Mouse (Mus musculus) heart, embryonic 16.5 days (tissue): ENCODE measurements at regions not wholly inside any gene's neighbourhood (a gene's known extent, or its start where the extent isn't known, plus 50 kb on each side); places are given as distances from the start of the nearest gene placed in this dataset.

Source experiments
- ATAC-seq: fragments of 200-750 bp; cut with Nextera tagmentation; replicated peaks from 2 replicates; pipeline ENCODE4 v1.8.0; 2017; ENCODE audit warnings: moderate number of reproducible peaks; ENCODE audit not compliant: insufficient read depth, low FRiP score; ENCODE audit errors: extremely low read depth
- H3K27ac ChIP-seq: fragments of 300-500 bp; sonication (generic); 2 replicates; pipeline ENCODE4 v1.5.1; 2014; ENCODE audit warnings: mild to moderate bottlenecking, low read length, control low read depth, moderate library complexity
- H3K27me3 ChIP-seq: fragments of 300-500 bp; sonication (generic); 2 replicates; pipeline ENCODE4 v1.6.1; 2014; ENCODE audit warnings: low read length, mixed read lengths; ENCODE audit not compliant: control insufficient read depth, insufficient read depth
- H3K36me3 ChIP-seq: fragments of 300-500 bp; sonication (generic); 2 replicates; pipeline ENCODE4 v1.6.1; 2014; ENCODE audit not compliant: control insufficient read depth, insufficient read depth
- H3K4me1 ChIP-seq: fragments of 300-500 bp; sonication (generic); 2 replicates; pipeline ENCODE4 v1.6.1; 2014; ENCODE audit warnings: low read length, mixed read lengths; ENCODE audit not compliant: control insufficient read depth, insufficient read depth
- H3K4me2 ChIP-seq: fragments of 300-500 bp; sonication (generic); 2 replicates; pipeline ENCODE4 v1.6.1; 2014; ENCODE audit warnings: low read depth, mild to moderate bottlenecking, control low read depth, low read length
- H3K4me3 ChIP-seq: fragments of 300-500 bp; sonication (generic); 2 replicates; pipeline ENCODE4 v1.5.1; 2014; ENCODE audit warnings: mild to moderate bottlenecking, control low read depth, low read length
- H3K9ac ChIP-seq: fragments of 300-500 bp; sonication (generic); 2 replicates; pipeline ENCODE4 v1.6.1; 2014; ENCODE audit warnings: low read length, control low read depth
- H3K9me3 ChIP-seq: fragments of 300-500 bp; sonication (generic); replicated peaks from 2 replicates; pipeline ENCODE4 v1.6.1; 2016; ENCODE audit warnings: low read length; ENCODE audit not compliant: control insufficient read depth
- WGBS: fragments of 180-500 bp; shearing (Covaris S2); extraction: QIAGEN DNeasy Blood & Tissue Kit; methylation state at CpG from one replicate; pipeline ENCODE4 v1.1.7; 2014; 5-methylcytosine and 5-hydroxymethylcytosine counted together

GRCm38 (mm10) chr4:10114831-10115230 is 759.5 kb upstream of the 2610301B20Rik start:
- no peak overlapping the region for H3K4me2 ChIP-seq
- 39% methylated on average over 4 of the region's 4 CpGs for WGBS
- ATAC-seq, result no peak

DNA sequence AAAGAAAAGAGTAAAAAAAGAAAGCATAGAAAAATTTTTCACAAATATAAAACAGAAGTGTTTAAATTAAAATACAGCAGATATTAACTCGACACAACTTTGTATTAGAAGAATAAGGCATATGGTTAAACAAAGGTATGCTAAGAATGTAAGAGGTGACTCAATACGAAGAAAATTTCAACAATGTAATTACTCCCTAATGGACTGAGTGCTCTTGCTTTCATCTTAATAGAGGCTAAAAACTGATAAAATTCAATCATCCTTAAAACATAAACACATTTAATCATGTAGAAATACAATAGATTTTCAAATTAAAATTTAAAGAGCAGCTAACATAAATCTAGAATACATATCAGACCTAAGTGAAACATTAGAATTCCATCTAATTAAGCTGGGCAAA is 756.3 kb upstream of the 2610301B20Rik start:
- ATAC-seq, result no peak
- H3K4me1 ChIP-seq, result no peaks in the 10 kb centered on the region; the same call in 1 of the 2 replicates
- H3K4me2 ChIP-seq, result no peak overlapping the region
- H3K27ac ChIP-seq, result no peak overlapping the region
- no peak overlapping the region for H3K9ac ChIP-seq
- H3K4me3 ChIP-seq, result no peak overlapping the region
- no peaks in the 10 kb centered on the region for H3K36me3 ChIP-seq
- WGBS, result 41% methylated on average over 2 of the region's 2 CpGs
- H3K27me3 ChIP-seq, result no peaks in the 10 kb centered on the region
- peaks cover 6% of the 10 kb centered on the region for H3K9me3 ChIP-seq

More at GRCm38 (mm10) chr4:10114831-10115230, 759.5 kb upstream of the 2610301B20Rik start:
- no peak overlapping the region for H3K9ac ChIP-seq
- H3K4me3 ChIP-seq, result no peak overlapping the region
- H3K9me3 ChIP-seq, result no peaks in the 10 kb centered on the region
- H3K27me3 ChIP-seq, result no peaks in the 10 kb centered on the region
- H3K4me1 ChIP-seq, result no peaks in the 10 kb centered on the region; the same call in 1 of the 2 replicates
- no peaks in the 10 kb centered on the region for H3K36me3 ChIP-seq
- H3K27ac ChIP-seq, result no peak overlapping the region

DNA sequence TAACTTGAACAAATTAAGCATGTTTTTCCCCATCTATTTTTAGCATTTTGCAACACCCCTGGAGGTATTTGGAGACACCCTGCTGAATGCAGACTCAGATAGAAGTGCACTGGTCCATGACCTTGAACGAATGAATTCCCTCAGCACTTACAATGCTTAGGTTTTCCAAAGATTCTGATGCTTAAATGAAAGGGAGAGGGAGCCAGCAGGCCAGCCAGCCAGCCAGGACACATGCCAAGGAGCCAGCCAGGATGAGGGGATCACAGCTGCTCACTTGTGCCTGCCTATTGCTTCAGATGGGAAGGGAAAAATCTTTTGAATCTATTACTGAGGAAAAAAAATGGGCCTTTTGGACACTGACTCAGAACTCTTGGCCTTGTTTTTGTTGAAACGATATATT is 750.0 kb upstream of the 2610301B20Rik start:
- Histone ChIP-seq H3K27ac (no peak overlapping the region), H3K9ac (no peak overlapping the region), H3K4me2 (no peak overlapping the region), H3K27me3 (no peaks in the 10 kb centered on the region), H3K9me3 (peaks cover 6% of the 10 kb centered on the region), H3K4me3 (no peak overlapping the region), H3K36me3 (no peaks in the 10 kb centered on the region), H3K4me1 (no peaks in the 10 kb centered on the region)
- WGBS, result 50% methylated on average over 2 of the region's 2 CpGs
- ATAC-seq, result no peak

GRCm38 (mm10) chr4:10141238-10141934 is 732.9 kb upstream of the 2610301B20Rik start:
- ATAC-seq, result no peak
- Histone ChIP-seq H3K36me3 (no peaks in the 10 kb centered on the region), H3K27me3 (no peaks in the 10 kb centered on the region), H3K27ac (no peak overlapping the region), H3K4me3 (no peak overlapping the region), H3K9me3 (no peaks in the 10 kb centered on the region), H3K4me1 (no peaks in the 10 kb centered on the region), H3K4me2 (no peak overlapping the region), H3K9ac (no peak overlapping the region)
- WGBS, result 69% methylated on average over 6 of the region's 6 CpGs

DNA sequence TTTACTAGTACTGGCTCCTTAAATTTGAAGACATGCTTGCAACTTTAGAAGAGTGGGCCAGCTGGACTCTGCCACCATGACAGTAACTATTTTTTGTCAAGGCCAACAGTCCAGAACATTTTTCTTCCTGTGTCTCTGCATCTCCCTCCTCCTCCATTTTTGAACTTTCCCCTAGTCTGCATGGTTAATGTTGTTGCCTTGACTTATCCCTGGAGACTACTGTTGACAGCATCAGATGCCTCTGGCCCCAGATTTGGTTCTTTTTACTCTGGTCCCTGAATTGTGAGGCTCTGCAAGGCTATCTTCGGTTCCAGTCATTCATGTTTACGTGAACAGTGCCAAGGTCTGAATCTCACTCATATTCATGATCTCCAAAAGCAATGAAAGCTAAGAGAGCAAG is 724.4 kb upstream of the 2610301B20Rik start:
- Histone ChIP-seq H3K9me3 (no peaks in the 10 kb centered on the region), H3K36me3 (no peaks in the 10 kb centered on the region), H3K4me1 (no peaks in the 10 kb centered on the region), H3K27me3 (no peaks in the 10 kb centered on the region), H3K4me3 (no peak overlapping the region), H3K9ac (no peak overlapping the region), H3K27ac (no peak overlapping the region), H3K4me2 (no peak overlapping the region)
- 49% methylated on average over 2 of the region's 2 CpGs for WGBS
- no peak for ATAC-seq

DNA sequence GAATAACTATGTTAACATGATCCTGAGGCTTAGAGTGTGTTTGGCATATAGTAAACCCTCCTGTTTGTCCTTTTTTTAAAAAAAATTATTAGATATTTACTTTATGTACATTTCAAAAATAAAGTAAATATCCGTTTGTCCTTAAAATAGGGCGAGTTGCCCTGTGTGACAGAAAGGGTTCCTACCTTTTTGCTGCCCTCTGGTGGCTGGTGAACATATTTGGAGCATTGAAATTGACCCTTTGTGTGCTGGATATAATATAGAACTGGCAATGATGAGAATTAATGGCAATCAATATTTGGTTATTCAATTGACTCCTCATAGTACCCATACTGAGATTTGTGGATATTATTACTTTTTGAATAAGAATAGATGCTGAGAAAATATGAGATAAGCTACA is 723.8 kb upstream of the 2610301B20Rik start:
- ATAC-seq, result no peak
- H3K9ac ChIP-seq, result no peak overlapping the region
- no peaks in the 10 kb centered on the region for H3K27me3 ChIP-seq
- WGBS, result 11% methylated on average over 2 of the region's 2 CpGs
- no peaks in the 10 kb centered on the region for H3K4me1 ChIP-seq
- H3K4me3 ChIP-seq, result no peak overlapping the region
- no peaks in the 10 kb centered on the region for H3K36me3 ChIP-seq
- H3K9me3 ChIP-seq, result no peaks in the 10 kb centered on the region
- no peak overlapping the region for H3K4me2 ChIP-seq
- no peak overlapping the region for H3K27ac ChIP-seq

DNA sequence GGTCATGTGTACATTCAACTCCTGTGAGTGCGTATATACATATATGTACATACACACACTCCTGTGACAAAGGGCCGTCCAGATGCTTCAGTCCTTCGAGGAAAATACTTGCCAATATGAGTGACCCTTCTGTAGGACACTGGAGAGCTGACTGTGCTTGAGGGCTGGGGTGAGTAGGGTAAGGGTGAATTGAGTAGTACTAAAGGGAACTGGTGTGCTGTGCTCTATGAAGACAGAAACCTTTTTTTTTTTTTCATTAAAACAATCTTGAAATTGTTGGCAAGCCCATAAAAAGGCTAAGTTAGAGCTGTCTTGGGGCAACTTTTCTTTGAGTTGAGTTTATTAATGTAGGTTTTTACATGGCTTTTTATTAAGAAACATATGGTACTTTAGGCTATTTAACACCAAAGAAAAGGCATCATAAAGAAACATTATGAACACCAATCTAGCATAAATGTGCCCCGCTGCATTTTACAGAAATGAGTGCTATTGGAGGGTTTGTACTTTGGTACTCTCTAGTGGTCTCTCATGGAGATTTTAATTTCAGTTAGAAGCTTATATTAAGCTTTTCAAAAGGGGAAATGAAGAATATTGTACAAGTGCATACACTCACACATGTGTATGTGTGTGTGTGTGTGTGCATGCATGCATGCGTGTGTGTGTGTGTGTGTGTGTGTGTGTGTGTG is 718.5 kb upstream of the 2610301B20Rik start:
- no peak overlapping the region for H3K4me3 ChIP-seq
- no peaks in the 10 kb centered on the region for H3K27me3 ChIP-seq
- no peak overlapping the region for H3K27ac ChIP-seq
- 88% methylated on average over 5 of the region's 5 CpGs for WGBS
- no peak overlapping the region for H3K4me2 ChIP-seq
- H3K9ac ChIP-seq, result no peak overlapping the region
- ATAC-seq, result no peak
- no peaks in the 10 kb centered on the region for H3K36me3 ChIP-seq
- H3K9me3 ChIP-seq, result no peaks in the 10 kb centered on the region
- H3K4me1 ChIP-seq, result no peaks in the 10 kb centered on the region

GRCm38 (mm10) chr4:10189896-10190295 is 684.4 kb upstream of the 2610301B20Rik start:
- no peaks in the 10 kb centered on the region for H3K4me1 ChIP-seq
- no peak overlapping the region for H3K9ac ChIP-seq
- no peaks in the 10 kb centered on the region for H3K27me3 ChIP-seq
- H3K27ac ChIP-seq, result no peak overlapping the region
- no peak overlapping the region for H3K4me3 ChIP-seq
- 66% methylated on average over 3 of the region's 3 CpGs for WGBS
- H3K9me3 ChIP-seq, result no peaks in the 10 kb centered on the region
- ATAC-seq, result no peak
- H3K36me3 ChIP-seq, result no peaks in the 10 kb centered on the region
- no peak overlapping the region for H3K4me2 ChIP-seq

GRCm38 (mm10) chr4:10197245-10197943 is 676.9 kb upstream of the 2610301B20Rik start:
- H3K36me3 ChIP-seq, result no peaks in the 10 kb centered on the region
- H3K4me3 ChIP-seq, result no peak overlapping the region
- no peak overlapping the region for H3K4me2 ChIP-seq
- no peak overlapping the region; the same call in 1 of the 2 replicates for H3K27ac ChIP-seq
- 90% methylated on average over 1 of the region's 1 CpGs for WGBS
- 0 out of 2 replicates have a peak, but pooled peaks cover 6% of the 10 kb centered on the region for H3K4me1 ChIP-seq
- no peaks in the 10 kb centered on the region for H3K9me3 ChIP-seq
- H3K9ac ChIP-seq, result no peak overlapping the region
- H3K27me3 ChIP-seq, result no peaks in the 10 kb centered on the region
- ATAC-seq, result 0 out of 2 replicates have a peak, but pooled peaks have one; percentile 6
